Mouse (Mus musculus) central nervous system, embryonic 18 days (tissue): ENCODE results near the gene Catsperg2. TPM values are rescaled to one million over a fixed set of nuclear protein-coding genes. Genes with fewer than 3 reads are reported as not detected.

ENCODE experiments used
- polyA plus RNA-seq: library from polyadenylated mRNA; depleted of rRNA; stranded (reverse); fragments of >200 nt; gene quantifications from 2 replicates; pipeline ENCODE4 v1.2.3, GENCODE M21; 2012; rRNA removed

Gene Catsperg2
- 1.4 and 1.8 TPM in 2 replicates for polyA plus RNA-seq

GRCm38 (mm10) chr7:29726860-29727259, at the start of gene Catsperg2:
Gene Catsperg2, minus strand, starts transcription at chr7:29727032.

GRCm38 (mm10) chr7:29768090-29768900, 41.5 kb upstream of the Catsperg2 start, which contains the start of gene Zfp84:
Gene Zfp84, plus strand, starts transcription at chr7:29768552.

Other genes starting within 250 kb of the Catsperg2 start
- gene Sipa1l3, start 208.4 kb downstream of the Catsperg2 start, polyA plus RNA-seq, result 25.4 and 32.7 TPM in 2 replicates
- 14.8 TPM in 2 replicates for gene Zfp84, start 41.5 kb upstream of the Catsperg2 start, polyA plus RNA-seq
- 11.8 and 12.2 TPM in 2 replicates for gene Zfp30, start 57.0 kb upstream of the Catsperg2 start, polyA plus RNA-seq
- 14.6 and 14.8 TPM in 2 replicates for gene Zfp790, start 89.1 kb upstream of the Catsperg2 start, polyA plus RNA-seq
- 12.2 and 14.4 TPM in 2 replicates for gene Zfp940, start 126.6 kb upstream of the Catsperg2 start, polyA plus RNA-seq
- gene Zfp420, start 132.9 kb upstream of the Catsperg2 start, polyA plus RNA-seq, result 19.3 and 20.7 TPM in 2 replicates
- gene Zfp27, start 179.5 kb upstream of the Catsperg2 start, polyA plus RNA-seq, result 12.5 and 12.9 TPM in 2 replicates
- 14.5 and 15.1 TPM in 2 replicates for gene Zfp383, start 181.2 kb upstream of the Catsperg2 start, polyA plus RNA-seq
- gene Zfp74, start 227.1 kb upstream of the Catsperg2 start, polyA plus RNA-seq, result 16.3 and 18.0 TPM in 2 replicates